Mouse (Mus musculus): ENCODE measurements around the gene Ahsg. TPM values are rescaled to one million over a fixed set of nuclear protein-coding genes. Genes with fewer than 3 reads are reported as not detected.

Ahsg gene
- not detected for total RNA-seq (2021)
- long read RNA-seq, experiment 1, result 0 reads
- long read RNA-seq, experiment 2, result 0 reads

DNA sequence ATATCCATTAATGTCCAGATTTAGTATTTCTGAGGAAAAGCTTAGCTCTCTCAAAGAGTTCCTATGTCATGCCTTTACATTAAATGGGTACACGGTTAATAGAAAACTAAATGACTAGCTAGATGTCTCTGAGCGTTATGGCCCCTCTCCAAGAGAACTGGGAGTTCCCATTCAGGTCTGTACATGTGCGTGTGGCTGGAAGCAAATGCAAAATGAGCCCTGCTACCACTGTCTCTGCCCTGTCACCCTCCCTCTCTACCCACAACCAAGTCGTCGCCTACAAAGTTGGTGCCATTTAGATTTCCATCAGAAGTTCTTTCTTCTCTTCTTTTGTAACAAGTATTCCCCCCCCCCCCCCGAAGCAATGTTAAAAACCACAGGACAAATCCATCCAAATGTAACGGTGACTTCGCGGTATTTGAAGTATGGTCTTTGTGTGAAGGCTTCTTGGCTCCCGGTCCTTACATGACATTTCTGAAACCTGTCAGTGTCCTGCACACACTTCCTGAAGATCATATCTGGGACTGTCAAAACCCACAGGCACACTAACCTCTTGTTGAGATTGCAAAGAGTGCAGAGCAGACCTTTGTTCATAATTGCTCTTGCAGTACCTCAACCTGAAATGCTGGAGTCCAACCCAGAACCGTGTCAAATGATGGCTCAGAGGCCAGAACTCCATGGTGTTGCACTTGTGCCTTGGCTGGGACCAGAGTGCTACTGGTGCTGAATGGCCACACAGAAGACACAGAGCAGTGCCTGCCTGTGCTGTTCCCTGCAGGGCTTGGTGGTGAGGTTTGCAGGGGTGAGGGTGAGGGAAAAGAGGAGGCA lies at the start of gene Ahsg:
Gene Ahsg, plus strand, starts transcription at position 595 of the 828 bp plus-strand sequence.
- no peak for TF ChIP-seq CTCF (IDR thresholded peaks at IDR 0.05)
- intact Hi-C loops (cut with DNase I), result no loop called here
- no peak for DNase-seq
- no peak within 1 kb of the TSS for H3K4me3 ChIP-seq
- no peak within 1 kb of the TSS for H3K27ac ChIP-seq

GRCm38 (mm10) chr16:22842871-22843270 lies 48.2 kb upstream of the Ahsg start:
- intact Hi-C loops (cut with DNase I), result no loop called here
- Histone ChIP-seq H3K4me3 (no peak overlapping the region), H3K27ac (no peak overlapping the region)
- no peak for DNase-seq
- no peak for TF ChIP-seq CTCF (IDR thresholded peaks at IDR 0.05)

- intact Hi-C loops (cut with DNase I), result no loop called here
These were observed 46.8 kb upstream of the Ahsg start for GRCm38 (mm10) chr16:22844061-22844801.

GRCm38 (mm10) chr16:22844834-22845233 lies 46.2 kb upstream of the Ahsg start:
- intact Hi-C loops (cut with DNase I), result no loop called here
- H3K27ac ChIP-seq, result peak overlapping the region; percentile 81
- peak overlapping the region; percentile 85 for H3K4me3 ChIP-seq
- DNase-seq, result no peak
- no peak for TF ChIP-seq CTCF (IDR thresholded peaks at IDR 0.05)

More at GRCm38 (mm10) chr16:22844061-22844801, 46.8 kb upstream of the Ahsg start:
- TF ChIP-seq CTCF (IDR thresholded peaks at IDR 0.05), result no peak
- Histone ChIP-seq H3K4me3 (peak overlapping the region; percentile 85), H3K27ac (peak overlapping the region; percentile 81)
- peak; percentile 85 for DNase-seq

- TF ChIP-seq CTCF (IDR thresholded peaks at IDR 0.05), result no peak
- DNase-seq, result no peak
- no peak overlapping the region for H3K4me3 ChIP-seq
- no peak overlapping the region for H3K27ac ChIP-seq
- intact Hi-C loops (cut with DNase I), result no loop called here
These were observed 45.6 kb upstream of the Ahsg start for GRCm38 (mm10) chr16:22845481-22845880.

- Histone ChIP-seq H3K27ac (no peak overlapping the region), H3K4me3 (no peak overlapping the region)
- no peak for DNase-seq
- no peak for TF ChIP-seq CTCF (IDR thresholded peaks at IDR 0.05)
- intact Hi-C loops (cut with DNase I), result no loop called here
These were observed 43.4 kb upstream of the Ahsg start for GRCm38 (mm10) chr16:22847686-22848085.

- no peak overlapping the region for H3K4me3 ChIP-seq
- H3K27ac ChIP-seq, result no peak overlapping the region
- no peak for DNase-seq
- no peak for TF ChIP-seq CTCF (IDR thresholded peaks at IDR 0.05)
- intact Hi-C loops (cut with DNase I), result no loop called here
These were observed 42.7 kb upstream of the Ahsg start for GRCm38 (mm10) chr16:22848331-22848730.

DNA sequence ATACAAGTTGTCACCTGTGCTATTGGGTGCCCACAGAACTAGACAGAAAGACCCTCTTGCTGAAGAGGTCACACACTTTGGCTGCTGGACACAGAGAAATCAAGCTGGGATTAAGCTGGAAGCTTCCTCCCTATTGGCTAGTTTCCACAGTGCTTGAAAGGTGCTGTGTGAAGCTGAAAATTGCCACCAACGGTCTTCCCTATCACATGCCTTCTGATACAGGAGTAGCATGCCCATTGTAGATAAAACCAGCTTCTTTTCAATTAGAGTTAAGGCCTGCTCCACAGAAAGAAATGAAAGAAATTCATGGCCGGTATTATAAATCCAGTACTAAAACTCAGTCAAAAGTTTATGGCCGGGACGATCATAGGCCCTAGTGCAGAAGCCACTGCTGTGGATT lies 38.4 kb upstream of the Ahsg start:
- intact Hi-C loops (cut with DNase I), result no loop called here
- H3K4me3 ChIP-seq, result no peak overlapping the region
- no peak for DNase-seq
- no peak for TF ChIP-seq CTCF (IDR thresholded peaks at IDR 0.05)
- H3K27ac ChIP-seq, result no peak overlapping the region

GRCm38 (mm10) chr16:22856773-22857172 lies 34.3 kb upstream of the Ahsg start:
- TF ChIP-seq CTCF (IDR thresholded peaks at IDR 0.05), result no peak
- intact Hi-C loops (cut with DNase I), result loop anchor here (5.0 kb wide), 1 partner anchor 251 kb away; the partner anchor contains the start of gene Eif4a2
- DNase-seq, result no peak
- H3K4me3 ChIP-seq, result peak overlapping the region; percentile 86
- H3K27ac ChIP-seq, result peak overlapping the region; percentile 94

DNA sequence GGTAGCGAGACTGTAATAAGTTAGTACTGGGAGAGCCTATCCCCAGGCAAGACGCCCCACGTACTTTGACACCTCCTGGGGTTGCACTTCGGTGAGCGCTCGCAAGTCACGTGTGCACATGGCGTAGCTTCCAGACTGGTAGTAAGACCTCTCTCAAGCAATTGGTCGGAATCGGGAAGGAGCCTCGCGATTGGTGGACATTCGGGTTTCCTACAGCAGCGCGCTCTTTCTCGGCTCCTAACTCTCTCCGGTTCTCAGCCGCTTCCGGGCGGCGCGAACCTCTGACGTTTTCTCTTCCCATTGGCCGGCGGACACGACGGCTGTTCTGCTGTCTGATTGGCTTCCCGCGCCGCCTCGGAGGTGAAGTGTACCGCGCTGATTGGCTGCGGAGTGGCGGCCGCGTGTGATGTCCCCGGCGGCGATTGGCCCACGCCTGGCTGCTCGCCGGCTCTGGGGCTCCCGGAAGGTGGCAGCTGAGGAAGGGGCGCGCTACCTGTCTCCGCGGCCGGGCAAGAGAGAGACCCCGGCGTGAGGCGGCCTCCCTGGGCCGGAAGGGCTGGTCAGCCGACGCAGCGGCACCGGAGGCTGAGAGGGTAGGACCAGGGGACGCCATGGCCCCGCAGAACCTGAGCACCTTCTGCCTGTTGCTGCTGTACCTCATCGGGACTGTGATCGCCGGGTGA lies 33.5 kb upstream of the Ahsg start, which contains the start of the genes Tbccd1 and Dnajb11:
Gene Tbccd1, minus strand, starts transcription at position 239 of the 683 bp plus-strand sequence.
Gene Dnajb11, plus strand, starts transcription at position 415 of the 683 bp plus-strand sequence.
- DNase-seq, result peak; percentile 99
- H3K27ac ChIP-seq, result peak within 1 kb of the TSS; percentile 94
- no peak for TF ChIP-seq CTCF (IDR thresholded peaks at IDR 0.05)
- H3K4me3 ChIP-seq, result peak within 1 kb of the TSS; percentile 86
- intact Hi-C loops (cut with DNase I), result loop anchor here (5.0 kb wide), 1 partner anchor 250 kb away; the partner anchor contains the start of gene Eif4a2

DNA sequence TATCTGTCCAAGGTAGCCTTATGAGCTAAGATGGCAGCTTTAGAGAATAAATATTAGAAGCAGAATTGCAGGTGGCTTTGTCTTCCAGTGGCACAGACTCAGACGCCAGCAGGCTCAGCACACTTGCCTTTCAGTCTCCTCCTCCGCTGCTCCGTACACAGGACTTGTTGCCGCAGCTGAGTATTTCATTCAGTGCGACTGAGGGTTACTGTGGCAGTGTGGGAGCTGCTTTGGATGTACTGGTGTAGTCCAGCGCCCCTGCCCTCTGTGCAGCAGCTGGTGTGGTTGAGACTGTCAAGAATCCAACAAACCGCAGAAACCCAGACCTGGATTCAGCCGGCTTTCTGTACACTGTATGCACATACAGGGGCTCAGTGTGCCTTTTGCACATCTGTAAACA lies 18.7 kb upstream of the Ahsg start:
- intact Hi-C loops (cut with DNase I), result loop anchor here (10.0 kb wide), 1 partner anchor 172 kb away; no protein-coding TSS in a partner anchor
- no peak for DNase-seq
- Histone ChIP-seq H3K4me3 (no peak overlapping the region), H3K27ac (no peak overlapping the region)
- no peak for TF ChIP-seq CTCF (IDR thresholded peaks at IDR 0.05)

DNA sequence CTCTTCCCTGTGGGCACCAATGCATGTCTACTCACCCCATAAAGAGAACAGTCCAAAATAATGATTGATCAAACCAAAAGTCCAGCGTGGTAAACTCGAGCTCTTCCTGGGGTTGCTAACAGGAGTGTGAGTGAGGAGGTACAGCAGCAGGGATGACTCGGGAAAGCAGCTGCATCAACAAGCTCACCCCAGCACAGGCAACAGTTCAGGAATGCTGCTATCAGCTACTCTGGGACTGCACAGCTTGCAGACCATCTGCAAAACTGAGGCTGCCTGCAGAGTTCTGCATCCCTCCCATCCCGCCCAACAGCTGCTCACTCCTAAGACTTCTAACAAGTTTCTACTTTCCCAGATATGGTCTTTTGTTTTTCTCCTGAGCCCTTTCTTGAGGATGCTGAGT lies 17.7 kb upstream of the Ahsg start:
- no peak overlapping the region for H3K4me3 ChIP-seq

More for the DNA sequence above, 17.7 kb upstream of the Ahsg start:
- intact Hi-C loops (cut with DNase I), result loop anchor here (10.0 kb wide), 1 partner anchor 171 kb away; no protein-coding TSS in a partner anchor
- no peak for TF ChIP-seq CTCF (IDR thresholded peaks at IDR 0.05)
- DNase-seq, result no peak
- no peak overlapping the region for H3K27ac ChIP-seq
